Mouse (Mus musculus) erythroid progenitor cell, adult 5-6 weeks (primary cell): Measurements from ENCODE around the gene Arhgap4. TPM values are rescaled to one million over a fixed set of nuclear protein-coding genes. Genes with fewer than 3 reads are reported as not detected.

ENCODE experiments used
- ATAC-seq: replicated peaks from 2 replicates; pipeline ENCODE4 v1.8.0; 2016; ENCODE audit warnings: moderate number of reproducible peaks, mild to moderate bottlenecking, moderate TSS enrichment, inconsistent platforms; ENCODE audit not compliant: poor library complexity, low FRiP score, severe bottlenecking
- total RNA-seq, 2 experiments: library from RNA; stranded (forward) in 1 of 2; stranded (reverse) in 1 of 2; fragments of 150-400 nt in 1 of 2; fragments of 186-747, 209-891 nt in 1 of 2; gene quantifications; 2 replicates each; pipeline versions ENCODE4 v1.2.3 to v1.2.4; 2015 to 2017; ENCODE audit warnings: low replicate concordance in 2 of 2

Gene Arhgap4
- total RNA-seq, 2 experiments from 2014 or later: 12.2 to 21.0 TPM

GRCm38 (mm10) chrX:73867256-73867655 lies 54.4 kb downstream of the Arhgap4 start:
- ATAC-seq: peak; percentile 41; the same call in 1 of the 2 replicates

- ATAC-seq: no peak
Measured at GRCm38 (mm10) chrX:73864692-73865091, 57.0 kb downstream of the Arhgap4 start.

DNA sequence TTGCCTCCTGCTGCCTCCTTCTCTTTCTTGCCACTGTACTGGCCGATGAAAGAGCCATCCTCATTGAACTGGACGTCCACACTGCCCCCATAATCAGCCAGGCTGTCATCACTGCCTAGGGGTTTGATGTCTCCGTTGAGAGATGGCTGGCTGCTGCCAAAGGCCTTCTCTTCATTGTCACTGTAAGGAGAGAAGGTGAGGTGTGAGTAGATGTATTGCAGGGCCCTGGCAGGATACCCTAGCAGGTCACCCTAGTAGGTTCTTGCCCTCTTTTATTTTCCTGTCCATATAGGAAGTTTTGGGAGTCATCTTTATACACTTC lies 66.6 kb downstream of the Arhgap4 start:
- ATAC-seq: no peak

GRCm38 (mm10) chrX:73854326-73855086 lies 67.2 kb downstream of the Arhgap4 start:
- ATAC-seq: no peak

Other genes with a start within 250 kb of the Arhgap4 start
- gene Slc6a8, start 248.7 kb downstream of the Arhgap4 start, total RNA-seq (2015; ENCODE audit: low replicate concordance): 1.3 and 1.4 TPM in 2 replicates
- gene Slc6a8, start 248.7 kb downstream of the Arhgap4 start, total RNA-seq (2017; ENCODE audit: low replicate concordance): 0.51 TPM in 1 of 2 replicates, not detected in the other
- 110 and 144 TPM in 2 replicates for gene Bcap31, start 205.7 kb downstream of the Arhgap4 start, total RNA-seq (2015; ENCODE audit: low replicate concordance)
- 56.3 and 68.2 TPM in 2 replicates for gene Bcap31, start 205.7 kb downstream of the Arhgap4 start, total RNA-seq (2017; ENCODE audit: low replicate concordance)
- gene Abcd1, start 205.3 kb downstream of the Arhgap4 start, total RNA-seq (2015; ENCODE audit: low replicate concordance): 11.5 and 14.7 TPM in 2 replicates
- 1.7 and 3.8 TPM in 2 replicates for gene Abcd1, start 205.3 kb downstream of the Arhgap4 start, total RNA-seq (2017; ENCODE audit: low replicate concordance)
- gene Plxnb3, start 164.8 kb downstream of the Arhgap4 start, total RNA-seq (2015; ENCODE audit: low replicate concordance): not detected in 2 replicates
- not detected in 2 replicates for gene Plxnb3, start 164.8 kb downstream of the Arhgap4 start, total RNA-seq (2017; ENCODE audit: low replicate concordance)
- gene Srpk3, start 147.5 kb downstream of the Arhgap4 start, total RNA-seq (2015; ENCODE audit: low replicate concordance): 6.7 TPM in 1 of 2 replicates, not detected in the other
- gene Srpk3, start 147.5 kb downstream of the Arhgap4 start, total RNA-seq (2017; ENCODE audit: low replicate concordance): 1.9 and 2.6 TPM in 2 replicates
- gene Idh3g, start 135.0 kb downstream of the Arhgap4 start, total RNA-seq (2015; ENCODE audit: low replicate concordance): 135 and 141 TPM in 2 replicates
- 68.3 and 80.2 TPM in 2 replicates for gene Idh3g, start 135.0 kb downstream of the Arhgap4 start, total RNA-seq (2017; ENCODE audit: low replicate concordance)
- gene Ssr4, start 134.8 kb downstream of the Arhgap4 start, total RNA-seq (2015; ENCODE audit: low replicate concordance): 115 and 124 TPM in 2 replicates
- gene Ssr4, start 134.8 kb downstream of the Arhgap4 start, total RNA-seq (2017; ENCODE audit: low replicate concordance): 47.6 and 75.7 TPM in 2 replicates
- not detected in 2 replicates for gene Pdzd4, start 96.9 kb downstream of the Arhgap4 start, total RNA-seq (2015; ENCODE audit: low replicate concordance)
- not detected in 2 replicates for gene Pdzd4, start 96.9 kb downstream of the Arhgap4 start, total RNA-seq (2017; ENCODE audit: low replicate concordance)
- gene Avpr2, start 29.8 kb downstream of the Arhgap4 start, total RNA-seq (2015; ENCODE audit: low replicate concordance): not detected in 2 replicates
- gene Avpr2, start 29.8 kb downstream of the Arhgap4 start, total RNA-seq (2017; ENCODE audit: low replicate concordance): not detected in 2 replicates
- gene L1cam, start 25.8 kb downstream of the Arhgap4 start, total RNA-seq (2015; ENCODE audit: low replicate concordance): 6.8 and 10.5 TPM in 2 replicates
- 0.23 and 1.3 TPM in 2 replicates for gene L1cam, start 25.8 kb downstream of the Arhgap4 start, total RNA-seq (2017; ENCODE audit: low replicate concordance)
- gene Naa10, start 74 bp upstream of the Arhgap4 start, total RNA-seq (2015; ENCODE audit: low replicate concordance): 17.7 and 34.8 TPM in 2 replicates
- 14.7 and 25.9 TPM in 2 replicates for gene Naa10, start 74 bp upstream of the Arhgap4 start, total RNA-seq (2017; ENCODE audit: low replicate concordance)
- 3.4 TPM in 1 of 2 replicates, not detected in the other for gene Renbp, start 9.0 kb upstream of the Arhgap4 start, total RNA-seq (2015; ENCODE audit: low replicate concordance)
- gene Renbp, start 9.0 kb upstream of the Arhgap4 start, total RNA-seq (2017; ENCODE audit: low replicate concordance): 1.7 TPM in 1 of 2 replicates, not detected in the other
- gene Hcfc1, start 44.5 kb upstream of the Arhgap4 start, total RNA-seq (2015; ENCODE audit: low replicate concordance): 192 and 209 TPM in 2 replicates
- gene Hcfc1, start 44.5 kb upstream of the Arhgap4 start, total RNA-seq (2017; ENCODE audit: low replicate concordance): 123 and 145 TPM in 2 replicates
- gene Irak1, start 102.0 kb upstream of the Arhgap4 start, total RNA-seq (2015; ENCODE audit: low replicate concordance): 81.3 and 83.6 TPM in 2 replicates
- 58.8 and 59.3 TPM in 2 replicates for gene Irak1, start 102.0 kb upstream of the Arhgap4 start, total RNA-seq (2017; ENCODE audit: low replicate concordance)
- not detected in 2 replicates for gene Opn1mw, start 205.6 kb upstream of the Arhgap4 start, total RNA-seq (2015; ENCODE audit: low replicate concordance)
- not detected in 2 replicates for gene Opn1mw, start 205.6 kb upstream of the Arhgap4 start, total RNA-seq (2017; ENCODE audit: low replicate concordance)
- gene Mecp2, start 213.5 kb upstream of the Arhgap4 start, total RNA-seq (2015; ENCODE audit: low replicate concordance): 26.3 and 37.3 TPM in 2 replicates
- 24.9 and 28.2 TPM in 2 replicates for gene Mecp2, start 213.5 kb upstream of the Arhgap4 start, total RNA-seq (2017; ENCODE audit: low replicate concordance)
- not detected in 2 replicates for gene Tex28, start 246.0 kb upstream of the Arhgap4 start, total RNA-seq (2015; ENCODE audit: low replicate concordance)
- gene Tex28, start 246.0 kb upstream of the Arhgap4 start, total RNA-seq (2017; ENCODE audit: low replicate concordance): not detected in 2 replicates